Mouse (Mus musculus): Measurements from ENCODE around the gene Ephb2.

Gene Ephb2

GRCm38 (mm10) chr4:136730501-136730900 lies 105.3 kb downstream of the Ephb2 start:
- no peak for DNase-seq

GRCm38 (mm10) chr4:136729574-136729973 lies 106.2 kb downstream of the Ephb2 start:
- DNase-seq = no peak

- DNase-seq = no peak
Measured at GRCm38 (mm10) chr4:136726941-136727340, 108.8 kb downstream of the Ephb2 start.

- peak; percentile 81 to 89 for DNase-seq
Measured at GRCm38 (mm10) chr4:136724731-136725130, 111.1 kb downstream of the Ephb2 start.

GRCm38 (mm10) chr4:136722361-136723082 lies 113.3 kb downstream of the Ephb2 start:
- no peak for DNase-seq

- DNase-seq = no peak
Measured at GRCm38 (mm10) chr4:136721937-136722336, 113.9 kb downstream of the Ephb2 start.

- DNase-seq = no peak
Measured at GRCm38 (mm10) chr4:136720025-136720424, 115.8 kb downstream of the Ephb2 start.

GRCm38 (mm10) chr4:136718193-136718986 lies 117.4 kb downstream of the Ephb2 start:
- DNase-seq = no peak

GRCm38 (mm10) chr4:136716561-136716972 lies 119.2 kb downstream of the Ephb2 start:
- no peak for DNase-seq

- DNase-seq = no peak
Measured at GRCm38 (mm10) chr4:136714530-136714929, 121.3 kb downstream of the Ephb2 start.

- no peak for DNase-seq
Measured at GRCm38 (mm10) chr4:136713889-136714288, 121.9 kb downstream of the Ephb2 start.

GRCm38 (mm10) chr4:136713431-136713830 lies 122.4 kb downstream of the Ephb2 start:
- DNase-seq = no peak

GRCm38 (mm10) chr4:136711985-136712768 lies 123.6 kb downstream of the Ephb2 start:
- DNase-seq = no peak

GRCm38 (mm10) chr4:136710345-136710744 lies 125.4 kb downstream of the Ephb2 start:
- DNase-seq = no peak

GRCm38 (mm10) chr4:136708956-136709355 lies 126.8 kb downstream of the Ephb2 start:
- no peak for DNase-seq

GRCm38 (mm10) chr4:136706696-136707095 lies 129.1 kb downstream of the Ephb2 start:
- DNase-seq = peak in 1 of 2 experiments; percentile 45

- peak; percentile 40 to 59 for DNase-seq
Measured at GRCm38 (mm10) chr4:136705091-136705490, 130.7 kb downstream of the Ephb2 start.

GRCm38 (mm10) chr4:136704551-136704950 lies 131.2 kb downstream of the Ephb2 start:
- peak; percentile 50 to 68 for DNase-seq

- DNase-seq = no peak
Measured at GRCm38 (mm10) chr4:136703351-136703750, 132.4 kb downstream of the Ephb2 start.

- no peak for DNase-seq
Measured at GRCm38 (mm10) chr4:136702456-136702855, 133.3 kb downstream of the Ephb2 start.

- no peak for DNase-seq
Measured at GRCm38 (mm10) chr4:136701236-136701635, 134.6 kb downstream of the Ephb2 start.

GRCm38 (mm10) chr4:136699084-136699450 lies 136.7 kb downstream of the Ephb2 start:
- DNase-seq = no peak

GRCm38 (mm10) chr4:136698404-136699083 lies 137.2 kb downstream of the Ephb2 start:
- no peak for DNase-seq
